Mouse (Mus musculus) layer of hippocampus, postnatal 36 days (tissue): Measurements from ENCODE around the gene Mrpl28. TPM values are rescaled to one million over a fixed set of nuclear protein-coding genes. Genes with fewer than 3 reads are reported as not detected.
A peak's percentile ranks its signal among the peaks of the same experiment; 100 is the strongest.
"Not testable (repeated sequence)": the region's sequence is repeated elsewhere in the genome, so short reads cannot be mapped to it uniquely, and the experiment has no call there.

Experiments used
- DNase-seq, 2 experiments: peaks; one replicate each; pipeline ENCODE4 v3.0.0; 2022
- total RNA-seq, 2 experiments: library from RNA; stranded (reverse); gene quantifications; 2 replicates each; pipeline ENCODE4 v1.2.3; 2021

Gene Mrpl28
- total RNA-seq, 2 experiments from 2014 or later = 64.5 to 66.3 TPM

DNA sequence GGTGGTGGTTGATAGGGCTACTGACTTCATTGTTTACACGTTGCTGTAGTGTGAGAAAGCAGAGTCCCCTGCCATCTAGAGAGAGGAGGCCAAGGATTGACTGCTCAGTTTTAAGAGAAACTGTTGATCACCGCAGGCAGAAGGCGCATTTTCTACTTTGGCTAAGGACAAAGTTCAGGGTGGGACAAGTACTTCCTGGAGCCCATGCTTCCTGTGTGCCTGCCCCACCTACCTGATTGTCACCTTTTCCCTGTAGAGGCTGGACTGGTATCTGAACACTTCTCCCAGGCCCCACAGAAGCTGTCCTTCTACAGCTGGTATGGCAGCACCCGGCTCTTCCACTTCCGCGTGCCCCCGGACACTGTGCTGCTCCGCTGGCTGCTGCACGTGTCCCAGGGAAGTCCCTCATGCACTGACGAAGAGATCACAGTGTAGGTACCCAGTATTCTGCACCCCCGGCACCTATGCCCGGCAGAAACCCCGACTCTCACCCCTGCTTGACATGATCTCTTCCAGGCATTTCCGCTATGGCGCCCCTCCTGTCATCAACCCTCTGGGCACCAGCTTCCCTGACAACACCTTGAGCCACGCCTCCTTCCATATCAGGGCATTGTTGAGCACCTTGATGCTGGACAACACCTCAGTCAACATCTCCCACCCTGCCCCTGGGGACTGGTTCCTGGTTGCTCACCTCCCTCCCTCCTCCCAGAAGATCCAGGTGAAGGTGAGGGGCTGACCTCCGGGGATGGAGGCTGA is 6.6 kb upstream of the Mrpl28 start:
- no peak for DNase-seq

DNA sequence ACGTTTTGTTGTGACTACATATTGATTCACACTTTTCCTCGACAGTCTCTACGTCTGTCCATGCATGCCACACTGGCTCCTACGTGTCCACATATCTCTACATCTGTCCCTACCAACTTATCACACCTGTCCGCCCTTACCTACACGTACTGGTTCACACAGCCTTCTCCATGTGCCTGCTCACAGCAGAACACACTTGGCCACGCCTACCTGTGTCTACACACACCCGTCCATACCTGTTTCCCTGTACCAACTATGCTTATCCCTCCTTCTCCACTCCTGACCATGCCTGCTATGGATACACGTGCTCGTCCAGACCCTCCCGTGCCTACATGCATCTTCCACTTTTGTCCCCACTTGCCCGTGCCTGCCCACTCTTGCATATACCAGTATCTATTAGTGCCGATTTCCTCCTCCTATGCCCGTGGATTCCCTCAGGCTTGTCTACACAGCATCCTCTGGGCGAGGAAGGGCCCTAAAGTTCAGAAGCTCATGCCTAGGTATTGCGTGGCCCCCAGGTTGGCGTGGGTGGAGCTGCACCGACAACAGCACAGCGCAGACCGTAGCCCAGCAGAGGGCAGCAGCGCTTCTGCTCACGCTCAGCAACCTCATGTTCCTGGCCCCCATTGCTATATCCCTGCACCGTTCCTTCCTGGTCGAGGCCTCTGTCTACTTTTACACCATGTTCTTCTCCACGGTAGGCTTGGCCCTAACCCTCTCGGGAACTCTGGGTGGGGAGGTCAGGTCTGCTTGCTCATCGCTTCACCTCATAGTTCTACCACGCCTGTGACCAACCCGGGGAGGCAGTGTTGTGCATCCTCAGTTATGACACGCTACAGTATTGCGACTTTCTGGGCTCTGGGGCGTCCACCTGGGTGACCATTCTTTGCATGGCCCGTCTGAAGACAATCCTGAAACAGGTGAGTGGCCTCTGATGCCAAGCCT is 3.3 kb upstream of the Mrpl28 start:
- DNase-seq = peak; percentile 21 to 63

GRCm38 (mm10) chr17:26122431-26123140 is 714 bp upstream of the Mrpl28 start:
- DNase-seq = no peak

DNA sequence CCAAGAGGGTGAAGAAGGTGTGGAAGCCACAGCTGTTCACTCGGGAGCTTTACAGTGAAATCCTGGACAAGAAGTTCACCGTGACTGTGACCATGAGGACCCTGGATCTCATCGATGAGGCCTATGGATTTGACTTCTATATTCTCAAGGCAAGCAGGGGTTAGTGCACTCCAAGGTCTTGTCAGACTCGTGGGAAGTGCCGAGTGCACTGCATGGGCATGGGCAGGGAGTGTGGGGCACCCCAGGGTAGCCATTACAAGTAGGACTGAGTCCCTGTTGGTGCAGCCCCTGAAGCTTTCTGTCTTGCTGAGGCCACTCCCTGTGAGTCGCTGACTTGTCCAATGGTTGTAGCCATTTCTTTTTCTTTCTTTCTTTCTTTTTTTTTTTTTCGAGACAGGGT is 1.3 kb downstream of the Mrpl28 start:
- DNase-seq = no peak

- DNase-seq = no peak
Measured at GRCm38 (mm10) chr17:26125226-26125625, 1.9 kb downstream of the Mrpl28 start.

DNA sequence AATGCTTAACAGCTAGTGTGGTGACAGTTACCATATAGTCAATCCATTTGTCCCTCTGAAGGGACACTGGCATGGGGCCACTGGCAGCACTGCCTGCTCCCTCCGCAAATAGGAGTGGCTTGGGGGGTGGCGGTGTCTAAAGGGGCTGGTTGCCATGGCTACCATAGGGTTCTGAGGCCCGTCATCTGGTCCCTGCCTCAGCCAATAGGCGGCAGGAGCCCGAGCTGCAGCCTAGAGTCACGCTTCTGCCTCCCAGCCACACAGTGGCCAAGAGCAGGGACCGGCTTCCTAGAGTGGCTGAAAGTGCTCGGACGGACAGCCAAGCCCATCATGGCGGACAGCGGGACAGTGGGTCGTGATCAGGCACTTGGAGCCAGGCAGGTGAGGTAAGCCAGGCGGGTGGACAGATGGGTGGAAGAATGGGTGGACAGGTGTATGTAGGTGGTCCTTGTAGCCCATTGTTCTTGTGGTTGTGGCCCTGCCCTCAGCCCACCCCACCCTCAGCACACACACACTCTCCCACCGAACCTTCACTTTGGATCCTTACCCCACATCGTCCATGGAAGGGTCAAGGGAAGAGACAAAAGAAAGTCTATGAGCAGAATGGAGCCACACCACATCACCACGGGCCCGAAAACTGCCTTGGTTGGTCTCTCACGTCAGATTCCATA is 7.9 kb downstream of the Mrpl28 start:
- no peak for DNase-seq

DNA sequence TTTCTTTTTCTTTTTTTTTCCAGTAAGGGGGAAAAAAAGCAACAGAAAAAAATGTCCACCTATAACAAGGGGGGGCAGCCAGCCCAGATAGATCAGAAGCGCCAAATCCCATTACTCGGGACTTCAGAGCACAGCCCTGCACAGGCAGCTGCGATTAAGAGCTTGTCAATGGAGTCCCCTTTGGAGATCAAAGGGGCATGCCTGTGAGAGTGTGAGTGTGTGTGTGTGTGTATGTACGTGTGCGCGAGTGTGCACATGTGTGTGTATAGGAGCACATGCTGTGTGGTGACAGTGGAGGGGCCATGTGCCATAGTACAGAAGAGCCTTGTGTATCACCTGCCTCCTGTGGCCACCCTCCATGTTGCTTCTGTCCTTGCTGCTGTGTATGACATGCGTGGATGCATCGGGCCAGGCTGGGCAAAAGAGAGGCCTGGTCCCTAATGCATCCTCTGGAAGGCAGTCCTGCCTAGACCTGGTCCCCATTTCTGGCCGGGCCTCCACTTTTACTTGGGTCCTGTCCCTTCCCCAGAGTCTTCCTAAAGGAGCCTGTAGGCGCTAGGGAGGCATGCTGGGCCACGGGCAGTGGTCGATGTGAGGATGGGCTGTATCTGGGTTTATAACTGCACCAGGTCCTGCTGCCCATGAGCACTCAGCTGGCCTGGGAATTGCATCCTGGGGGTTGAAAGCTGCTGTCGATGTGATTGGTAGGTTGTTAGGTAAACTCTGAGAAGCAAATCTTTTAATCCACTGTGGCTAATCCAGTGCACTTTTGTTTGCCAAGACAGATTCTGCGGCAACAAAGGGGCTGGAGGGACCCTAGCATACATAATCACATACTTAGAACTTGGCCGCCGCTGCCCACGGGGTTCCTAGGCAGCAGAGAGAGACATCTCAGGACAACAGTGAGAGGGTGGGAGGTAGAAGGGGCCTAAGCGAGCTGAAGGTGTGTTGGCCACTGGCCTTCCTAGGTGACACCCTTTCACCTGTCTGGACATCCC is 8.9 kb downstream of the Mrpl28 start:
- DNase-seq = no peak

DNA sequence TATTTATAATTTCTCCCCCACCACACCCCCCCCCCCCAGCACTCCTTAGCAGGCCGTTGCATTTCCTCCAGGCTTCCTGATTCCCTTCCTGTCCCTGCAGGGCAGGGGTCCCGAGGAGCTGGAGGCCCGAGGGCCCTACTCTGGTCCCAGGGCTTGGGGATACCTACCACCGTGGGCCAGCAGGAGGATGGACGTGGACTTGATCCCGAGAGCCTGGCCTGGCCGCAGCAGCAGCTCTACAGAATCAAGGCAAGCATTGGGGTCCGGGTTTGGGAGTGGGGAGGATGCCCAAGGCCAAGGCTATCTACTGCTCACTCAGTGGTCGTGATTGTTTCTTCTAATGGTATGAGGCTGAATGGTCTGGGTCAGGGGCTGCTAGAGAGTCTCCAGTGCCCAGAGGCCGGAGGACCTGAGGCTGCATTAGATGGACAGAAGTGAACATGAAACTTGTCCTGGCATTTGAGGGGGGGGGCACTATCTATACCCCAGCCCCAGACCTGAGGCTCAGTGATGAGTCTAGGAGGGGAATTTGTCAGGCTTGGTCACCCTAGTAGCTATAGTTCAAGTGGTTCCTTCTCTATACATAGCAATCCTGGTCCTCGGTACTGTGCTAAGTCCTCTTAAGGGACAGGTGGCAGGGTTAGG is 13.9 kb downstream of the Mrpl28 start:
- no peak for DNase-seq

GRCm38 (mm10) chr17:26137751-26138130 is 14.4 kb downstream of the Mrpl28 start:
- no peak for DNase-seq

- DNase-seq = peak; percentile 91 to 93
Measured at GRCm38 (mm10) chr17:26138239-26138836, 15.0 kb downstream of the Mrpl28 start, which contains the start of gene Axin1. TSS of gene Axin1 (plus strand) at chr17:26138688.

DNA sequence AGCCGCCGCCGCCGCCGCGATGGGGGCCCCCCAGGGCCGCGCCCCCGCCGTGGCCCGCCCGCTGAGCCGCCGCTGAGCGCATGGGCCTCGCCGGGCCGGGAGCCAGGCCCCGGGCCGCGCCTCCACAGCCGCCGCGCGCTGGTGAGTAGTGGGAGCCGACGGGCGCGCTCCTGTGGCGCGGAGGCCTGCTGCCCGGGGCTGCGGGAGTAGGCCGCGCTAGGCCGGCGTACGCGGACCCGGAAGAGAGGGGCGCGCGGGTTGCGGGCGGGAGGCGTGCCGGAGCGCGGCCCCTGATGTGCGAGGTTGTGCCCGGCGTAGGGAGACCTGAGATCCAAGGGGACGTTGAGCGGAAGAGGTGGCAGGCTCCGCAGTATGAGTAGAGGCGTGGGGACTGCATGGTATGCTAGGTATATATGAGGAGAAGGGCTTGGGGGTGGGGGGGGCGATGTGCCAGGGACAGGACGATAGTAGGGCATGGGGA is 15.6 kb downstream of the Mrpl28 start:
- no peak for DNase-seq

DNA sequence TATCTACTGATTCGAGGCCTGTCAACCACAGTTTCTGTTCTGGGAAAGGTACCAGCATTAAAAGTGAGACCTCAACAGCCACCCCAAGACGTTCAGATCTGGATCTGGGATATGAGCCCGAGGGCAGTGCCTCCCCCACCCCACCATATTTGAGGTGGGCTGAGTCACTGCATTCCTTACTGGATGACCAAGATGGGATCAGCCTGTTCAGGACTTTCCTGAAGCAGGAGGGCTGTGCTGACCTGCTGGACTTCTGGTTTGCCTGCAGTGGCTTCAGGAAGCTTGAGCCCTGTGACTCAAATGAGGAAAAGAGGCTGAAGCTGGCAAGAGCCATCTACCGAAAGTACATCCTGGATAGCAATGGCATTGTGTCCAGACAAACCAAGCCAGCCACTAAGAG is 19.5 kb downstream of the Mrpl28 start:
- no peak for DNase-seq

- no peak for DNase-seq
Measured at GRCm38 (mm10) chr17:26143386-26143785, 20.1 kb downstream of the Mrpl28 start.

DNA sequence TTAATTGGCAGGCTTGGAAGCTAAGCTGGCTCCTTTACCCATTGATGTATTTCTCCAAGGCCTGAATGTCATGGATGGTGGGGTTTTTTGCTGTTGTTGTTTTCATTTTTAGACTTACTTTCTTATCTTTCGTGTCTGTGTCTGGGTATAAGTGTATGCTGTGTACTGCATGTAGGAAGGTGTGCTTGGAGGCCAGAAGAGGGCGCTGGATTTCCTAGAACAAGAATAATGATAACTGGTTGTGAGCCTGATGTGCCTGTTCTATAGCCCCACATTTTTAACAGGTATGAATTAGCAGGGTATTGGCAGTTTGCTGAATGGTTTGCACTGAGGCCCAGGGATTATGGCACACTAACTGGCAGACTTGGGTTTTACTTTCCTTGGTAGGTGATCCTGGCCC is 25.8 kb downstream of the Mrpl28 start:
- DNase-seq = no peak

DNA sequence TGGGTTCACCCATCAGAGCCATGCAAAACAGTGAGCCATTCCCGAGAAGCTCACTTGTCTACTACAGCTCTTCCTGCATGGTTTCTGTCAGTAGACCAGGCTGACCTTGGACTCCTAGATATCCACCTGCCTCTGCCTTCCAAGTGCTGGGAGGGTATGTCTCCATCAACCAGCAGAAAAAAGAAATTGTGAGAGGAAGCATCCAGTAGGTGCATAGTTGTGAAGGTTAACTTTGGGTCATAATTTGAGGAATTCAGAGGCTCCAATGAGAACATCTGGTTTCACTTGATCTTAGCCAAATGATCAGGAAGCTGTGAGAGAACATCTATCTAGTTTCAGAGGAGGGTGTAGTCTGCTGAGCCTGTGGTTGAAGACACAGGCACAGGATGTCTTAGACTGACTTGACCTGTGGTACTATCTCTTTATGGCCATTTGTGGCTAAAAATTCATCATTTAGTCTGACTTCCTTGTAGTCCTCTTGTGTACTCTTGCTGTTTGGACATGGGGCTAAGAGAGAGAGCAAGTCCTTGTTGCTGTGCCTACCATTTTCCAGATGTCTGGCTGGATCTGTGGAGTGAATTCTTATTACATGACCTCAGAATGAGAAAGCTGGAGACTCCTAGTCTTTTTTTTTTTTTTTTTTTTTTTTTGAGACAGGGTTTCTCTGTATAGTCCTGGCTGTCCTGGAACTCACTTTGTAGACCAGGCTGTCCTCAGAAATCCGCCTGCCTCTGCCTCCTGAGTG is 28.8 kb downstream of the Mrpl28 start:
- no peak for DNase-seq

GRCm38 (mm10) chr17:26162736-26163135 is 39.4 kb downstream of the Mrpl28 start:
- no peak for DNase-seq

DNA sequence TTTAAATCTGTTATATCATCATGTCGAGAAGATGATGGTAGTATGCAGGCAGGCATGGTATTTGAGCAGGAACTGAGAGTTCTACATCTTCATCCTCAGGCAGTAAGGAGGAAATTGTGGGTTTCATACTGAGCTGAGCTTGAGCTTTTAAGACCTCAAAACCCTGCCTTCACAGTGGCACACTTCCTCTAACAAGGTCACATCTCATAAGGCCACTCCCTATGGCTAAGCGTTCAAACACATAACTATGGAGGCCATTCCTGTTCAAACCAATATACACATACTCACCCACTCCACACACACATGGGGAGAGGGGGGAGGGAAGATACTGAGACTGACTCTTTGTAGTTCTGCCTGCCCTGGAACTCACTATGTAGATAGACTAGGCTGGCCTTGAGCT is 44.7 kb downstream of the Mrpl28 start:
- DNase-seq = no peak

DNA sequence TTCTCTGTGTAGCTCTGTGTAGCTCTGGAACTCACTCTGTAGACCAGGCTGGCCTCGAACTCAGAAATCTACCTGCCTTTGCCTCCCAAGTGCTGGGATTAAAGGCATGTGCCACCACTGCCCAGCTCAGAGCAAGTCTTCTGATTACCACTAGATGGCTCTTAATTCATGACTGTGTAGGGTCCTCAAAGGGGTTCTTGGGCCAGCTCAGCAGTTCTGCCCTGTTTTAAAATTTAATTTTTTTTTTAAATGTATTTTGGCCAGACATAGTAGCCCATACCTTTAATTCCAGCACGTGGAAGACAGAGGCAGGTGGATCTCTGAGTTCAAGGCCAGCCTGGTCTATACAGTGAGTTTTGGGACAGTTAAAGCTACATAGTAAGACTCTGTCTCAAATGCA is 51.9 kb downstream of the Mrpl28 start:
- DNase-seq = not testable (repeated sequence)
